Mouse (Mus musculus) regulatory T cell (primary cell): ENCODE measurements at regions not wholly inside any gene's neighbourhood (a gene's known extent, or its start where the extent isn't known, plus 50 kb on each side); places are given as distances from the start of the nearest gene placed in this dataset.

Experiments used
- in situ Hi-C: fragments of 300-600 bp; cut with MboI, MseI; formaldehyde crosslinking; loops from one replicate; pipeline ENCODE4 v1.15.1; 2025; ENCODE audit warnings: high pct_unique_total_duplicates

- in situ Hi-C loops: no loop called here
Observed at GRCm38 (mm10) chr11:18722770-18723169, 296.0 kb downstream of the Meis1 start.

GRCm38 (mm10) chr11:18715851-18716126 lies 303.0 kb downstream of the Meis1 start:
- in situ Hi-C loops: no loop called here

GRCm38 (mm10) chr11:18715050-18715850 lies 303.5 kb downstream of the Meis1 start:
- in situ Hi-C loops: no loop called here

- in situ Hi-C loops: no loop called here
Observed at GRCm38 (mm10) chr11:18714400-18714799, 304.4 kb downstream of the Meis1 start.

GRCm38 (mm10) chr11:18712642-18713053 lies 306.1 kb downstream of the Meis1 start:
- in situ Hi-C loops: no loop called here

GRCm38 (mm10) chr11:18709628-18710027 lies 309.2 kb downstream of the Meis1 start:
- in situ Hi-C loops: no loop called here

- in situ Hi-C loops: no loop called here
Observed at GRCm38 (mm10) chr11:18681593-18681992, 337.2 kb downstream of the Meis1 start.

GRCm38 (mm10) chr11:18676876-18677275 lies 341.9 kb downstream of the Meis1 start:
- in situ Hi-C loops: loop anchor here (5.0 kb wide), 1 partner anchor 380 kb away; no protein-coding TSS in a partner anchor

- in situ Hi-C loops: no loop called here
Observed at GRCm38 (mm10) chr11:18670967-18671366, 347.8 kb downstream of the Meis1 start.

- in situ Hi-C loops: no loop called here
Observed at GRCm38 (mm10) chr11:18669322-18669721, 349.5 kb downstream of the Meis1 start.

GRCm38 (mm10) chr11:18656358-18656757 lies 362.4 kb downstream of the Meis1 start:
- in situ Hi-C loops: no loop called here

- in situ Hi-C loops: no loop called here
Observed at GRCm38 (mm10) chr11:18631975-18632773, 386.6 kb downstream of the Meis1 start.

GRCm38 (mm10) chr11:18631570-18631969 lies 387.2 kb downstream of the Meis1 start:
- in situ Hi-C loops: no loop called here

GRCm38 (mm10) chr11:18621777-18622176 lies 397.0 kb downstream of the Meis1 start:
- in situ Hi-C loops: no loop called here

- in situ Hi-C loops: no loop called here
Observed at GRCm38 (mm10) chr11:18604836-18605235, 413.9 kb downstream of the Meis1 start.

- in situ Hi-C loops: no loop called here
Observed at GRCm38 (mm10) chr11:18601568-18602182, 417.1 kb downstream of the Meis1 start.

- in situ Hi-C loops: no loop called here
Observed at GRCm38 (mm10) chr11:18598349-18598748, 420.4 kb downstream of the Meis1 start.

GRCm38 (mm10) chr11:18596996-18597395 lies 421.8 kb downstream of the Meis1 start:
- in situ Hi-C loops: no loop called here

GRCm38 (mm10) chr11:18590487-18590886 lies 428.3 kb downstream of the Meis1 start:
- in situ Hi-C loops: no loop called here

GRCm38 (mm10) chr11:18586468-18586867 lies 432.3 kb downstream of the Meis1 start:
- in situ Hi-C loops: no loop called here

- in situ Hi-C loops: no loop called here
Observed at GRCm38 (mm10) chr11:18585031-18585430, 433.8 kb downstream of the Meis1 start.

- in situ Hi-C loops: no loop called here
Observed at GRCm38 (mm10) chr11:18582781-18583161, 436.0 kb downstream of the Meis1 start.
